Mouse (Mus musculus): ENCODE data around the gene Tlcd2.

Gene Tlcd2

GRCm38 (mm10) chr11:75460844-75461742 is at the start of gene Tlcd2:
Gene Tlcd2 (plus strand): TSS chr11:75461715.
- DNase-seq (ENCODE audit: low read depth, low spot score), result peak; percentile 100

DNA sequence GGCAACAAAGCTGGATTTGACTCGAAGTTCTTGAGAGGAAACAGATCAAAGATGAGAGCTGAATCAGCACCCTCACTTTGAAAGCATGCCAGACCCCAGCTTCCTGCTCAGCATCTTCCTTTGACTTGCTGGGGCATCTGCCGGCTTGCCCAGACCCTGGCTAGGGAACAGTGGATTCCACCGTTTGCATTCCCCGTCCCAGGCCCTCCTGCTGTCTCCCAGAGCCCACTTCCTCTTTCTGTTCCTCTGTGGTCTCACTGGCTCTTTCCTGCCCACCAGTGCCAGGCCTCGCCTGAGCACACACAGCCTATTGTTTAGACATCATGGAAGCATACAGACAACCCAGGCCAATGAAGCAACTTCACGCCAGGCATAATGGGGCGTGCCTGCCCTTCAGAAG is 46.4 kb upstream of the Tlcd2 start:
- peak; percentile 64 for DNase-seq (ENCODE audit: low read depth, low spot score)

DNA sequence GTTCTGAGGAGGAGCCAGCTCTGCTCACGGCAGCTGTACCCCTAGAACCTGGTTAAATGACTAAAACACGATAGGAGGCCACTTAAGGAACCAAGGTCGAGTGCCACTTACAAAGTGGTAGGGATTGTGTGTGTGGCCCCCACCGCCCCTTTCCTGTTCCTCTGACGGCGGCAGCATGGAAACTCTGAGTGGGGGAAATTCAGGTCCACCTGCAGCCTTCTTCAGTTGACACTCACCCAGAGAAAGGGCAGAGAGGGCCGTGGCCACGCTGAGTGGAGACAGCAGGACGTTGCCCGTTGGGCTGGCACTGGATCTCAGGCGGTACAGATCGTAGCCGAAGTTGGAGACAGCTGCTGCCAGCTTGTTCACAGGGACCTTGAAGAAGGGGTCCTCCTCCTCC is 45.5 kb upstream of the Tlcd2 start:
- no peak for DNase-seq (ENCODE audit: low read depth, low spot score)

DNA sequence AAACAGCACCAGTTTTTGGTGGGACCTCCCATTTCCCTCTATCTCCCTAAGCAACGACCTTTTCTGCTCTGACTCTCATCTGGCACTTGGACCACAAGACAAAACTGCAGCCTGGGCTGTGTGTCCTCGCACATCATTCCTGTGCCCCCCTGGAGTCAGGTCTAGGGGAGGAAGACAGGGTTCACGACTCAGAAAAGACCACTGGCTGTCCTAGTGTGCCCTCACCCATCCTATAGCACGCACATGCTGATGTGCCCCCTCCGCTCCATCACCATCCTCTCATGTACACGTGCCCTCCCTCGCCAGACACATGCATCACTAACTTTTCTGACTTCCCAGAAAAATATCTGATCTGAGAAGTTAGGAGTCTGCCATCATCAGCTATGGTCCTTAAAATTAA is 41.5 kb upstream of the Tlcd2 start:
- DNase-seq (ENCODE audit: low read depth, low spot score), result no peak

GRCm38 (mm10) chr11:75420810-75421374 is 40.6 kb upstream of the Tlcd2 start:
- DNase-seq (ENCODE audit: low read depth, low spot score), result no peak

GRCm38 (mm10) chr11:75421375-75422012 is 40.0 kb upstream of the Tlcd2 start:
- DNase-seq (ENCODE audit: low read depth, low spot score), result no peak

- DNase-seq (ENCODE audit: low read depth, low spot score), result no peak
These were observed 39.3 kb upstream of the Tlcd2 start, which contains the start of gene Serpinf1 for GRCm38 (mm10) chr11:75422013-75422792. Gene Serpinf1 (minus strand): TSS chr11:75422701.

- DNase-seq (ENCODE audit: low read depth, low spot score), result no peak
These were observed 38.4 kb upstream of the Tlcd2 start for GRCm38 (mm10) chr11:75423091-75423490.

DNA sequence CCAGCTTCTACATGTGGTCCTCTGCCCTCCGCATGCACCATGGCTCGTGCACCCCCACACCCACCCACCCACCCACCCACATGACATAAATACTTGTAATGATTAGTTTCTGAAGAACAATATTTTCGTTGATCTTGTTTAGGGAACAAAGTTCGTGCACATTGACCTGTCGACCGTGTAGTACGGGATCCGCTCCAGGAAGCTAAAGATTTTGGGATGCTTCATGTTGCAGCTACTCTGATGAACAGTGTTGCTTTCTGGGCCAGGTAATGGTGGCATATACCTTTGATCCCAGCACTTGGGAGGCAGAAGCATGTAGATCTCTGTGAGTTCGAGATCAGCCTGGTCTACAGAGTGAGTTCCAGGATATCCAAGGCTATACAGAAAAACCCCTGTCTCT is 37.5 kb upstream of the Tlcd2 start:
- DNase-seq (ENCODE audit: low read depth, low spot score), result no peak

DNA sequence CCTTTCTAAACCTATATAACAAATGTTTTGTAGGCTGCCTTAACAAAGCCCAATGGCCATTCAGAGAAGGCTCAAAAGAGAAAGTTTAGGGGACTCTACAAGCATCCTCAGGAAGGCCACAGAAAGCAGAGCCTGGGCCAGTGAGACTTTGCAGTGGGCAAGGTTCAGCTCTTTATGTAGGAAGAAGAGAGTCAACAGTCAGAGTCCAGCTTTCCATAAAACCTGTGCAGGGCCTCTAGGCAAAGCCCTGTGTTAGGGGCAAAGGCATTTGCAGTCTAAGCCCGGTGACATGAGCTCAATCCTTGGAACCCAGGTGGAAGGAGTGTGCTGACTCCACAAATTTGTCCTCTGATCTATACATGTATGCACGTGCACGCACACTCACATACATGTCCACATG is 37.1 kb upstream of the Tlcd2 start:
- DNase-seq (ENCODE audit: low read depth, low spot score), result no peak

- peak; percentile 77 for DNase-seq (ENCODE audit: low read depth, low spot score)
These were observed 32.4 kb upstream of the Tlcd2 start for GRCm38 (mm10) chr11:75429019-75429705.

GRCm38 (mm10) chr11:75431307-75431706 is 30.2 kb upstream of the Tlcd2 start:
- no peak for DNase-seq (ENCODE audit: low read depth, low spot score)

DNA sequence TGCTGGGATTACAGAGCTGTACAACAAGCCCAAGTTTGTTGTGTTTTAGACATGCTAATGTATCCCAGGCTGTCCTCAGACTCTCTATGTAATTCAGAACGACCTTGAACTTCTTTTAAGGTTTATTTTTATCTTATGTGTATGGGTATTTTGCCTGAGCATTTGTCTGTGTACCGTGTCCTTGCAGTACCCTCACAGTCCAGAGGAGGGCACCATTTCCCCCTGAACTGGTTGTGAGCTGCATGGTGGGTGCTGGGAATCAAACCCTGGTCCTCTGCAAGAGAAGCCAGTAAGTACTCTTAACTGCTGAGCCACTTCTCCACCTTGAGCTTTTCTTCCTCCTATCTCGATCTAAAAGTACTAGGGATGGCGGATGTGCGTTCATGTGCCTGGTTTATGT is 27.4 kb upstream of the Tlcd2 start:
- DNase-seq (ENCODE audit: low read depth, low spot score), result no peak

GRCm38 (mm10) chr11:75438194-75438593 is 23.3 kb upstream of the Tlcd2 start:
- DNase-seq (ENCODE audit: low read depth, low spot score), result no peak

DNA sequence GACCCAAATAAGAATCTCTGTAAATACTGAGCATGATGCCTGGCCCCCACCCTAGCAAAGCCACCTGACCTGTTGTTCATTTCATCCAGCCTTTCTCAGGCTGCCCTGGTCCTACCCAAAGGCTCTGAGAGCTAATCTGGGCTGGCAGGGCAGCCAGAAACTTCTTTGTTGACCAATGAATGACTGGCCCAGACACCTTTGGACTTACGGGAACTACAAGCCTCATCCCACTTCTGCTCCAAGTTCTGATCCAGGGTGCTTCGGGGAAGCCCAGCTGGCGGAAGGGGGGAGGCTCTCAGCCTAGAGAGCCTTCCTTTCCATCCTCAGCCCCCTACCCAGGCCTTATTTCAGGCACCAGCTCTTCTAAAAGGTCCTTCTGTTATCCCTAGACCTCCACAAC is 22.7 kb upstream of the Tlcd2 start:
- no peak for DNase-seq (ENCODE audit: low read depth, low spot score)

DNA sequence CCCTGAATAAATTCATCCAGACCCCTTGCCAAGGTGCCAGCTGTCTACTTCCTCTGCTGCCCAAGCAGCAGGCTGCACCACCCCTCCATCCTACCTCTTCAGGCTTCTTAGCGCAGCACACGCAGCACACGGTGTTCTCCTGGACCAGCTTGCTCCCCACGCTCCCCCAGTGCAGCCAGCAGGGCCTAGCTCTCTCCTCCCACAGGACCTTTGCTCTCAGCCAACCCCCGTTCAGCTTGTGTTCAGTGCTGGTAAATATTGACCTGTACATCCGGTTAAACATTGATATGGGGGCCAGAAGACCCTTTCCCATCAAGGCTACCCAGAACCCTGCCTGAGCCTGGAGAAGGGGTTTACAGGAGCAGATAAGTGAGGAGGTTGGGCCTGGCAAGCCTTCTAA is 22.2 kb upstream of the Tlcd2 start, which contains the start of gene Serpinf2:
Gene Serpinf2 (minus strand): TSS at position 229 of the 400 bp plus-strand sequence.
- no peak for DNase-seq (ENCODE audit: low read depth, low spot score)

- DNase-seq (ENCODE audit: low read depth, low spot score), result no peak
These were observed 21.6 kb upstream of the Tlcd2 start for GRCm38 (mm10) chr11:75439951-75440350.

- no peak for DNase-seq (ENCODE audit: low read depth, low spot score)
These were observed 20.5 kb upstream of the Tlcd2 start for GRCm38 (mm10) chr11:75441034-75441433.

DNA sequence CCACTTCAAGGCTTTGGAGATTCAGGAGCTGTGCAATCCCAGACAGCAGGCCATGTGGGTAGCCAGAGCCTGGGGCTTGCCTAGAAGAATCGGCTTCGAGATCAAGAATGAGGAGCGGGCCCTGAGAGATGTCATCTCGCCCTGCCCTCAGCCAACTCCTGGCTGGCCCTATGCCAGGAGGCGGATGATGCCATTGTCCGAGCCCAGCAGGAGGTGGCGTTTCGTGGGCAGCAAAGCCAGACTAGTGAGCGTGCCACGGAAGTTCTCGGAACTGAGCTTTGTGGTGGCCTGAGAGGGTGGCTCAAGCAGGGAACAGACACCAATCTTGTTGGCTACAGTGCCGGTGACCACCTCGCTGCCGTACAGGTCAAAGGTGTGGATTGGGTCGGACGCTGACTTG is 19.9 kb upstream of the Tlcd2 start:
- DNase-seq (ENCODE audit: low read depth, low spot score), result no peak

DNA sequence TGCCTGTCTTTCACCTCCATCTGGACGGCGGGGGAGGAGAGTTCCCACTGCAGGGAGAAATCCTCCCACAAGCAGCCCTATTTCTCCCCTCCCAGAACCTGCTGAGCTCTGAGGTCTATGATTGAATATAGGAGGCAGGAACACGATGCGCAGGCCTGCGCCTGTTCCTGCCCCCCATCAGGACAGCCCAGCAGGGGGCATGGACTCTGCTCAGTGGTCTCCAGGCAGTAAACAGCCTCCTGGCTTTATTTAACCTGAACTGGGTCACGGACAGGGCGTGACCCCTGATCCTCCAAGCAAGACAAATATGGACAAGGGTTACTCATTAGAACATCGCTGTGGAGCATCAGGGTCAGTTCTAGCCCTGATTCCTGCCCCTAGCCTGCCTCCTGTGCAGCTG is 17.8 kb upstream of the Tlcd2 start:
- DNase-seq (ENCODE audit: low read depth, low spot score), result no peak

- no peak for DNase-seq (ENCODE audit: low read depth, low spot score)
These were observed 12.9 kb upstream of the Tlcd2 start for GRCm38 (mm10) chr11:75448575-75448974.

Data from A20 (cell line).